Mouse (Mus musculus) liver, postnatal 0 days (tissue): ENCODE data around the gene Myo1e. TPM values are rescaled to one million over a fixed set of nuclear protein-coding genes. Genes with fewer than 3 reads are reported as not detected.

Experiments used
- ATAC-seq: fragments of 200-750 bp; cut with Nextera tagmentation; 2 replicates; pipeline ENCODE4 v1.8.0; 2017; ENCODE audit warnings: mild to moderate bottlenecking, moderate library complexity
- DNase-seq: peaks from one replicate; pipeline ENCODE4 v3.0.0-alpha.2; 2016
- H3K27ac ChIP-seq: fragments of 300-500 bp; sonication (generic); 2 replicates; pipeline ENCODE4 v1.5.1; 2014; ENCODE audit warnings: antibody characterized with exemption, moderate library complexity, mild to moderate bottlenecking, low read depth
- H3K27me3 ChIP-seq: fragments of 300-500 bp; sonication (generic); 2 replicates; pipeline ENCODE4 v1.6.1; 2014; ENCODE audit warnings: low read length, control low read depth, mixed read lengths; ENCODE audit not compliant: insufficient read depth
- H3K36me3 ChIP-seq: fragments of 300-500 bp; sonication (generic); replicated peaks from 2 replicates; pipeline ENCODE4 v1.6.1; 2014; ENCODE audit warnings: mild to moderate bottlenecking, control low read depth, low read length, moderate library complexity, mixed read lengths; ENCODE audit not compliant: insufficient read depth
- H3K4me1 ChIP-seq: fragments of 300-500 bp; sonication (generic); 2 replicates; pipeline ENCODE4 v1.6.1; 2014; ENCODE audit warnings: antibody characterized with exemption, mild to moderate bottlenecking, control low read depth; ENCODE audit not compliant: insufficient read depth
- H3K4me2 ChIP-seq: fragments of 300-500 bp; sonication (generic); 2 replicates; pipeline ENCODE4 v1.6.1; 2014; ENCODE audit warnings: low read depth, mild to moderate bottlenecking, low read length, moderate library complexity, mixed read lengths
- H3K4me3 ChIP-seq: fragments of 300-500 bp; sonication (generic); 2 replicates; pipeline ENCODE4 v1.5.1; 2014; ENCODE audit warnings: low read depth, low read length
- H3K9ac ChIP-seq: fragments of 300-500 bp; sonication (generic); replicated peaks from 2 replicates; pipeline ENCODE4 v1.6.1; 2014; ENCODE audit warnings: mild to moderate bottlenecking, moderate library complexity
- H3K9me3 ChIP-seq: fragments of 300-500 bp; sonication (generic); 2 replicates; pipeline ENCODE4 v1.6.1; 2016; ENCODE audit warnings: mild to moderate bottlenecking, control low read depth, low read length, mixed read lengths
- CTCF ChIP-seq: sonication (generic); IDR thresholded peaks from 2 replicates; pipeline ENCODE4 v1.5.1; 2016; ENCODE audit warnings: antibody characterized with exemption, low read depth
- EP300 ChIP-seq: IDR thresholded peaks from 2 replicates; pipeline ENCODE4 v1.6.1; 2016; ENCODE audit warnings: antibody characterized with exemption, low read depth, mild to moderate bottlenecking
- WGBS: fragments of 180-500 bp; shearing (Covaris S2); extraction: QIAGEN DNeasy Blood & Tissue Kit; methylation state at CpG from one replicate; pipeline ENCODE4 v1.1.7; 2014; ENCODE audit not compliant: insufficient replicate concordance; 5-methylcytosine and 5-hydroxymethylcytosine counted together
- polyA plus RNA-seq: library from polyadenylated mRNA; unstranded; fragments of >200 nt; fragmentation: Nextera tagmentation; extraction: Ambion mirVana; gene quantifications from 2 replicates; pipeline ENCODE4 v1.2.1, GENCODE M21; 2015

The Myo1e gene
- polyA plus RNA-seq, 1 experiment from 2014 or later, result 7.4 TPM

DNA sequence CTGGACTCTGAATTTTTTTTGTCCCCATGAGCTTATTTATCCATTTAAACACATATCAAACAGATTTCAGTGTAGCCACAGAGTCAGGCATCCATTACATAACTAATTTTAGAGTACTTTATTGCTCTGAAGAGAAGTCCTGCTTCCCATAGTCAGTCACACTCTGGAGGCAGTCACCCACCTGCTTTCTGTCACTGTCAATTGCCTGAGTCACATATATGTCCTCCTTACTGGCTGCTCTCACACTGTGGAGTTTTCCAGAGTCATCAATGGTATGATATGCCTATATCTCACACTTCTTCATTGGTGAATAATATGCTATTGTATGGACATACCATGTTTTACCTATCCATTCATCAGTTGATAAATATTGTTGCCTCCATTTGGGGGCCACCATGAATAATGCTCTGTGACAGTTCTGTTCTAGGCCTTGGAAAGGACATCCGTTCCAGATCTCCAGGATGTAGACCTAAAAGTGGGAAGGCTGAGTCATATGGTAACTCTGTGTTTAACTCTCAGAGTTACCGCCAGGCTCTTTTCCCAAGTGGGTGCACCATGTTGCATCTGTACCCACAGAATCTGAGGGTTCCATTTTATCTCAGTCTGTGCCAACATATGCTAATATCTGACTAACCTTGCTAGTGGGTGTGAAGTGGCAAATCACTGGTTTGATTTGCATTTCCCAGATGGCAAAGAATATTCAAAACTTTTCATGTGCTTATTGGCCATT lies 152.4 kb downstream of the Myo1e start:
- Histone ChIP-seq H3K27ac (no peak overlapping the region), H3K36me3 (peaks cover 13% of the 10 kb centered on the region; the same call in 1 of the 2 replicates), H3K9ac (no peak overlapping the region), H3K4me3 (no peak overlapping the region), H3K4me1 (no peaks in the 10 kb centered on the region), H3K27me3 (no peaks in the 10 kb centered on the region), H3K9me3 (no peaks in the 10 kb centered on the region), H3K4me2 (no peak overlapping the region)
- DNase-seq (no peak), ATAC-seq (no peak)
- 85% methylated on average over 2 of the region's 2 CpGs for WGBS
- TF ChIP-seq EP300, result no peak
- TF ChIP-seq CTCF, result no peak

DNA sequence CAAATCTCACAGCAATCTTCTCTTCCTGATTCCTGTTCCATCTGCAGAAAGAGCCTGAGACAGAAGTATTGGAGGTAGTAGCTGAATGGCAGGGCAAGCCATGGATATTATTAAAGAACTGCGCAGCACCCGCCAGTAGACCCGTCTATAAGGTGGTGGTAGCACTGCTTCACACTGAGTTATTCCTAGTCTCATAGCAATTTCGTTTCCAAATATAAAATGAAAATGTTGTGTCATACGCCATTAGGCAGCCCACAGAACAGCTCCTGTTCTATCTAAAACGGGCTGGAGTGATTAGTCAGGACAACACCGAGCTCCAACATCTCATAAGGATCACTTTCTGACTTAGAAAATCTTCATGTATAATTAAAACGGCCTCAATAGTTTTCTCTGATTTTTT lies 157.6 kb downstream of the Myo1e start:
- Histone ChIP-seq H3K36me3 (peaks cover 12% of the 10 kb centered on the region), H3K27me3 (no peaks in the 10 kb centered on the region), H3K4me3 (no peak overlapping the region), H3K27ac (no peak overlapping the region), H3K9ac (no peak overlapping the region), H3K4me1 (no peaks in the 10 kb centered on the region), H3K9me3 (no peaks in the 10 kb centered on the region), H3K4me2 (no peak overlapping the region)
- no peak for ATAC-seq
- DNase-seq, result no peak
- TF ChIP-seq CTCF (no peak), EP300 (no peak)
- 83% methylated on average over 8 of the region's 8 CpGs for WGBS

DNA sequence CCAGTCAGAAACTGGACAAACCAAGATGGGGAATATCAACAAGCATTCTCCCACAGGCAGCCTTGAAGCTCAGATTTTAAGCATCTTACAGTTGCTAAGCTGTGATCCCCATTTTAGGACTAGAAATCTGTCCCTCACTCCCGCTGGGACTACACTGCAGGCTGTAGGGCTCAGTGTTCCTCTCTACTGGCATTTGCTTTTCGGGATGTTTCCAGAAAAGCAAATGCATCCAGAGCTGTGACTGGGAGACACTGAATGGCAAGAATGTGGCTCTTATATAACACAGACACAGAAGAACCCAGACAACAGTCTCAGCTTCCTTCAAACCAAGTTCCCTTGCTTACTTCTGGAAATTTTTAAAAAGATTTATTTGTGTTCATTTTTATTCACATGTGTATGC lies 158.8 kb downstream of the Myo1e start:
- no peaks in the 10 kb centered on the region for H3K9me3 ChIP-seq
- ATAC-seq, result no peak
- TF ChIP-seq EP300 (no peak), CTCF (no peak)
- H3K27ac ChIP-seq, result no peak overlapping the region
- H3K4me2 ChIP-seq, result no peak overlapping the region
- H3K4me1 ChIP-seq, result no peaks in the 10 kb centered on the region
- H3K36me3 ChIP-seq, result peaks cover 16% of the 10 kb centered on the region
- H3K4me3 ChIP-seq, result no peak overlapping the region
- no peaks in the 10 kb centered on the region for H3K27me3 ChIP-seq
- DNase-seq, result no peak
- no peak overlapping the region for H3K9ac ChIP-seq
- WGBS, result 83% methylated on average over 2 of the region's 2 CpGs

DNA sequence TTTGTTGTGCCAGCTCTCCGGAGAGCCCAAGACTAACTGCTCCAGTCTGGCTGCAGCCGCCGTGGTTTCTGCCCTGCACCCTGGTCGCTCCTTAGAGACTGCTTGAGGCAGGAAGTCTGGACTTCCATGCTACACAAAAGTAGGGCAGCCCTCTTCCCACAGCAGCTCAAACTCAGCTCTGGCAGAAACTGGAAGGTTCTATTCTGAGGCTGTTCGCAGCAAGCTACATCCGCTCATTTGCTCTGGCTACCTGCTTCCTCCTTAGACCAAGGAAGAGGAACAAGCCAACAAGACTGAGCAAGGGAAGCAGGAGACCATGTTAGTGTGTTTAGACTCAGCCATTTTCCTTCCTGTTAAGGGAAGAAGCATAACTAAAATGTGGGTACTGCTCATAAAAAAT lies 159.7 kb downstream of the Myo1e start:
- H3K9me3 ChIP-seq, result no peaks in the 10 kb centered on the region
- no peak overlapping the region for H3K4me3 ChIP-seq
- H3K4me1 ChIP-seq, result no peaks in the 10 kb centered on the region
- 44% methylated on average over 6 of the region's 6 CpGs for WGBS
- no peaks in the 10 kb centered on the region for H3K27me3 ChIP-seq
- H3K27ac ChIP-seq, result no peak overlapping the region
- H3K4me2 ChIP-seq, result 0 out of 2 replicates have a peak overlapping the region, but pooled peaks have one; percentile 7
- ATAC-seq (no peak), DNase-seq (no peak)
- no peak overlapping the region for H3K9ac ChIP-seq
- H3K36me3 ChIP-seq, result peaks cover 16% of the 10 kb centered on the region
- TF ChIP-seq EP300 (no peak), CTCF (no peak)

DNA sequence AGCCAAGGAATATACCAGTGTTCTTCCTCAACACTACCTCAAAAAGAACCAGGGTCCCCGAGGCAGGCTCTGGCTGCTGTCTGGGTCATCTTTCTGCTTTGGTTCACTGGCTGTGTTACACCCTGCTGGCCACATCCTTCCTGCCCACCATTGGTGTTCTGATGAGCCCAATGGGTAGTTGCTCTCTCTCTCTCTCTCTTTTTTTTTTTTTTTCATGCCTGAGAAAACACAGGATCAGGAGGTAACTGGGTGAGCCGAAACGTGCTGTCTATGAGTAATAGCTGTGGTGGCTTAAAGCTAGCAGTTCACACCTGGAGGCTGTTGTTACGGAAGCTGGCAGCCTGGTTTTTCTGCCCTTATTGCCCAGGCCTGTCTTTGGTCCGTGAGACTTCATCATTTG lies 164.5 kb downstream of the Myo1e start:
- H3K9ac ChIP-seq, result no peak overlapping the region
- H3K4me3 ChIP-seq, result no peak overlapping the region
- 47% methylated on average over 5 of the region's 5 CpGs for WGBS
- no peaks in the 10 kb centered on the region for H3K4me1 ChIP-seq
- TF ChIP-seq CTCF, result no peak
- no peak for TF ChIP-seq EP300
- H3K27me3 ChIP-seq, result no peaks in the 10 kb centered on the region
- no peak overlapping the region for H3K27ac ChIP-seq
- H3K4me2 ChIP-seq, result no peak overlapping the region
- no peaks in the 10 kb centered on the region for H3K9me3 ChIP-seq
- no peak for DNase-seq
- ATAC-seq, result no peak
- H3K36me3 ChIP-seq, result peaks cover 19% of the 10 kb centered on the region

DNA sequence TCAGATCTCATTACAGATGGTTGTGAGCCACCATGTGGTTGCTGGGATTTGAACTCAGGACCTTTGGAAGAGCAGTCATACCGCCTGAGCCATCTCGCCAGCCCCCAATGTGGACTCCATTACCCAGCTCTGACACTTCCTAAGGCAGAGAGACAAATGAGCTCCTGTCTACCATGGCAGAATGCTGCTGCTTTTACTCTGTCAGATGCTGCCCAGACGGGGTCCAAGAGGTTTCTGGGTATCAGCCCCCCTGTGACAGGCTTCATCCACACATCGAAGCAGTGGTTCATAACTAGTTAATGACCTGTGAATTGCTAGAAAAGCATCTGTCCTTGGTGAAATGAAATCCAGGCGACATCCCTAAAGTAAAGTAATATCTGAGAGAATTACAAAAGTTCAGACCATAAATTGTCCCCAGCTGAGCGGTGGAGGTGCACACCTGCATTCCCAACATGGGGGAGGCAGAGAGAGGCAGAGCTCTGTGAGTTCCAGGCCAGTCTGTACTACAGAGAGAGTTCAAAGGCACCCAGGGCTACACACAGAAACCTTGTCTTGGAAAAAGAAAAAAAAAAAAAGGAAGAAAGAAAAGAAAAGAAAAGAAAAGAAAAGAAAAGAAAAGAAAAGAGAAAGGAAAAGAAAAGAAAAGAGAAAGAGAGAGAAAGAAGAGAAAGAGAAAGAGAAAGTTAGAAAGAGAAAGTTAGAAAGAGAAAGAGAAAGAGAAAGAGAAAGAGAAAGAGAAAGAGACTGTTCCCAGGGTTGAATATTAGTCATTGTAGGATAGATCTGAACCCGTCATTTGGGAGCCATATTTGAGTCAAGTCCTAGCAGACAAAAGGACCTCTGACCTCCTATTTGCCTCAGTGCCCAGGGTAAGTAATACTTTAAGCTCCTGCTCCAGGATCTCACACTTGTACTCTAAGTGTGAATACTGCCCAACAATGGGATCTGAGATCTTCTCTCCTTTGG lies 172.6 kb downstream of the Myo1e start:
- TF ChIP-seq CTCF, result no peak
- TF ChIP-seq EP300, result no peak
- H3K27ac ChIP-seq, result no peak overlapping the region
- no peaks in the 10 kb centered on the region for H3K27me3 ChIP-seq
- no peak overlapping the region for H3K4me2 ChIP-seq
- no peak overlapping the region for H3K9ac ChIP-seq
- H3K4me3 ChIP-seq, result no peak overlapping the region
- 0 out of 2 replicates have a peak, but pooled peaks cover 2% of the 10 kb centered on the region for H3K9me3 ChIP-seq
- H3K36me3 ChIP-seq, result peaks cover 20% of the 10 kb centered on the region
- H3K4me1 ChIP-seq, result no peaks in the 10 kb centered on the region
- DNase-seq (no peak), ATAC-seq (no peak)
- 79% methylated on average over 7 of the region's 7 CpGs for WGBS
